In the genomic region with DNA sequence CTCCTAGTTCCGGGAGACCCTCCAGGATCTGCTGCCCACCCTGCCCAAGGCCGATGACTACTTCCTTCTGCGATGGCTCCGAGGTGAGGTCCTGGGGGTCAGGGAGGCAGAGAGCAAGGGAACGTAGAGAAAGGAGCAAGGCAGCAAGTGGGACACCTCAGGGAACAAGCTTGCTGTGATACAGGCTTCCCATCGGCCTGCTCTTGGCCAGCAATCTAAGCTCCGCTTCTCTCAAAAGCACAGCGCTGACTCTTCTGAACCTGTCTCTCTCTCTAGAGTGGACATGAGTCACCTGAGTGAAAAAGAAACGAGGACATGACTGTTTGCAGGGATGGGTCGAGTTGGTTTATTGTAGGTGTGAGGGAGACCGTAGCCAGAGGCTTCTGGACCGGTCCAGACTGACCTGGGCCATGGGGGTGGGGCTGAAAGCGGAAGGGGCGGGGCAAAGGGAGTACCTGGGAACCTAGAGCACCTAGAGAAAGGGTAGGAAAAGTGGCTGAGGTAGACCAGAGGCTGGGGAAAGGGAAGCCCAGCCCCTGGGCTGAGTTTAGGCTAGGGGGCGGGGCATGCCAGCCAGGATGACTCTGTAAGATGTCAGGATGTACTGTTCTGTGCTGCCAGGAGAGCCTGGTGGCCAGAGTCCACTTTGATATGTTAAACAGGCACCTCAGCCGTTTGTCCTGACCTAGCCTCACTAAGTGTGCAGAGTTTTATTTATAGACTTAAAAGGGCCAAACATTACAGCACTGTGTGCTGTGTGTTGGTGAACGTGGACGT, we compare ENCODE assay signal across 17 mouse cellular contexts. TPM values are rescaled to one million over a fixed set of nuclear protein-coding genes. Genes with fewer than 3 reads are reported as not detected.
DNase-seq lines count a peak whose midpoint lies in the region; ATAC-seq and TF ChIP-seq lines count a peak whose summit lies in the region.
"Had no signal": no experiment of that assay in that cellular context is flagged by ENCODE, and none has a peak within 500 bp of the region (broad histone marks: within the 10 kb centered on the region; RNA-seq: fewer than 3 reads in every experiment).

No protein-coding gene starts in this region.

- no peaks in the 10 kb centered on the region for H3K27me3 ChIP-seq in intestine, postnatal 0 days (replicated peaks; ENCODE audit: control insufficient read depth, insufficient read depth, low read length)
- 0 out of 2 replicates have a peak, but pooled peaks cover 6% of the 10 kb centered on the region for H3K27me3 ChIP-seq in forebrain, embryonic 12.5 days
- H3K27me3 ChIP-seq: hindbrain, embryonic 15.5 days; neural tube, embryonic 13.5 days had no signal

- peak overlapping the region; percentile 41; the same call in 1 of the 2 replicates for H3K27ac ChIP-seq in intestine, postnatal 0 days (ENCODE audit: low read depth, low read length)
- no peak overlapping the region for H3K27ac ChIP-seq in forebrain, embryonic 12.5 days
- no peak overlapping the region for H3K27ac ChIP-seq in left cerebral cortex, adult 2 months
- H3K27ac ChIP-seq: hindbrain, embryonic 15.5 days; midbrain, embryonic 13.5 days; neural tube, embryonic 13.5 days had no signal

- H3K4me1 ChIP-seq in intestine, postnatal 0 days (replicated peaks; ENCODE audit: control insufficient read depth, insufficient read depth, low read length) = no peaks in the 10 kb centered on the region
- H3K4me1 ChIP-seq in forebrain, embryonic 12.5 days = no peaks in the 10 kb centered on the region
- H3K4me1 ChIP-seq: hindbrain, embryonic 15.5 days; midbrain, embryonic 13.5 days; neural tube, embryonic 13.5 days had no signal

- H3K9me3 ChIP-seq in intestine, postnatal 0 days (ENCODE audit: control insufficient read depth) = no peaks in the 10 kb centered on the region
- no peaks in the 10 kb centered on the region for H3K9me3 ChIP-seq in forebrain, embryonic 12.5 days
- H3K9me3 ChIP-seq: hindbrain, embryonic 15.5 days; midbrain, embryonic 13.5 days; neural tube, embryonic 13.5 days had no signal

- TF ChIP-seq CTCF in intestine, postnatal 0 days (IDR thresholded peaks at IDR 0.05; ENCODE audit: low read depth) = no peak
- TF ChIP-seq CTCF in left cerebral cortex, adult 2 months (IDR thresholded peaks at IDR 0.05) = no peak

- ATAC-seq in intestine, postnatal 0 days = peak; percentile 92
- no peak for ATAC-seq in forebrain, embryonic 12.5 days (ENCODE audit: low FRiP score)
- ATAC-seq: midbrain, embryonic 13.5 days had no signal

- WGBS in intestine, postnatal 0 days = 53% methylated on average over 18 of the region's 18 CpGs
- WGBS in forebrain, embryonic 12.5 days = 73% methylated on average over 18 of the region's 18 CpGs

- no peak overlapping the region for H3K4me3 ChIP-seq in intestine, postnatal 0 days (ENCODE audit: low read depth, low read length)
- H3K4me3 ChIP-seq in forebrain, embryonic 12.5 days (replicated peaks) = no peak overlapping the region
- H3K4me3 ChIP-seq in left cerebral cortex, adult 2 months = no peak overlapping the region
- H3K4me3 ChIP-seq: hindbrain, embryonic 15.5 days; midbrain, embryonic 13.5 days; neural tube, embryonic 13.5 days had no signal

- intact Hi-C loops in heart, postnatal 25 days (cut with DNase I) = no loop called here
- intact Hi-C loops in left cerebral cortex, adult 2 months (cut with DNase I) = no loop called here

- H3K9ac ChIP-seq in intestine, postnatal 0 days (ENCODE audit: low read depth, low read length) = no peak overlapping the region
- H3K9ac ChIP-seq in forebrain, embryonic 12.5 days = no peak overlapping the region
- H3K9ac ChIP-seq: hindbrain, embryonic 15.5 days; midbrain, embryonic 13.5 days; neural tube, embryonic 13.5 days had no signal

- no peak overlapping the region for H3K4me2 ChIP-seq in intestine, postnatal 0 days (replicated peaks; ENCODE audit: low read depth)
- H3K4me2 ChIP-seq in forebrain, embryonic 12.5 days = no peak overlapping the region
- H3K4me2 ChIP-seq: hindbrain, embryonic 15.5 days; midbrain, embryonic 13.5 days; neural tube, embryonic 13.5 days had no signal

- peak; percentile 43 to 70 for DNase-seq in heart, adult 18-20 months
- no peak for DNase-seq in heart, postnatal 25 days (ENCODE audit: low spot score)
- DNase-seq in ES-CJ7 (ENCODE audit: low read depth, low spot score) (peak; percentile 66), adipocyte (ENCODE audit: low spot score) (no peak)
- DNase-seq in lung, postnatal 10 days = peak; percentile 45
- no peak for DNase-seq in left cerebral cortex, adult 2 months (ENCODE audit: extremely low spot score in 1 of 2, low spot score in 2 of 2)
- DNase-seq: adrenal gland, postnatal 25 days; cerebellum, adult 11 months; embryo, embryonic 11 days; gastrocnemius, postnatal 10 days had no signal

- no peaks in the 10 kb centered on the region for H3K36me3 ChIP-seq in intestine, postnatal 0 days (ENCODE audit: control insufficient read depth, insufficient read depth)
- no peaks in the 10 kb centered on the region for H3K36me3 ChIP-seq in forebrain, embryonic 12.5 days (replicated peaks)
- H3K36me3 ChIP-seq: hindbrain, embryonic 15.5 days; midbrain, embryonic 13.5 days; neural tube, embryonic 13.5 days had no signal

RNA-seq across cellular contexts. Expression of gene Sec14l4, which starts 4.0 kb away (rescaled TPM):
- under 1 TPM; 0.25 to 0.85 TPM for total RNA-seq in heart, adult 18-20 months (2021)
- total RNA-seq in heart, postnatal 25 days (2021) = under 1 TPM; 0.17 to 0.34 TPM
- 0.05 and 0.13 TPM in 2 replicates for polyA plus RNA-seq in intestine, postnatal 0 days (2015; fragmentation: Nextera tagmentation; extraction: Ambion mirVana)
- polyA plus RNA-seq in forebrain, embryonic 12.5 days (2016; fragmentation: Nextera tagmentation; extraction: Ambion mirVana) = 0.42 TPM in 1 of 2 replicates, not detected in the other
- total RNA-seq in left cerebral cortex, adult 2 months (2021) = not detected
- polyA plus RNA-seq: hindbrain, embryonic 15.5 days; midbrain, embryonic 13.5 days; neural tube, embryonic 13.5 days had no signal

RNA-seq across cellular contexts. Expression of gene Sec14l3, which starts 29.3 kb away (rescaled TPM):
- total RNA-seq in heart, adult 18-20 months (2021) = 1 to 10 TPM in 1 of 2 experiments, not detected in 1; 6.2 TPM
- total RNA-seq in heart, postnatal 25 days (2021) = not detected
- not detected in 2 replicates for polyA plus RNA-seq in intestine, postnatal 0 days (2015; fragmentation: Nextera tagmentation; extraction: Ambion mirVana)
- polyA plus RNA-seq in forebrain, embryonic 12.5 days (2016; fragmentation: Nextera tagmentation; extraction: Ambion mirVana) = 0.26 TPM in 1 of 2 replicates, not detected in the other
- 1 to 10 TPM; 1.3 to 1.4 TPM for total RNA-seq in left cerebral cortex, adult 2 months (2021)
- total RNA-seq: adrenal gland, postnatal 25 days; gastrocnemius, postnatal 10 days had no signal
- polyA plus RNA-seq: limb, embryonic 14.5 days; midbrain, embryonic 13.5 days had no signal

RNA-seq across cellular contexts. Expression of gene Gal3st1, which starts 51.9 kb away (rescaled TPM):
- under 1 TPM; 0.15 to 0.23 TPM for total RNA-seq in heart, adult 18-20 months (2021)
- total RNA-seq in heart, postnatal 25 days (2021) = under 1 TPM; 0.17 to 0.31 TPM
- polyA plus RNA-seq in intestine, postnatal 0 days (2015; fragmentation: Nextera tagmentation; extraction: Ambion mirVana) = 30.4 and 30.6 TPM in 2 replicates
- 0.95 and 1.3 TPM in 2 replicates for polyA plus RNA-seq in forebrain, embryonic 12.5 days (2016; fragmentation: Nextera tagmentation; extraction: Ambion mirVana)
- 1 to 10 TPM; 9.8 to 9.9 TPM for total RNA-seq in left cerebral cortex, adult 2 months (2021)

RNA-seq across cellular contexts. Expression of gene 4930556J24Rik, which starts 58.7 kb away (rescaled TPM):
- total RNA-seq in heart, adult 18-20 months (2021) = not detected
- total RNA-seq in heart, postnatal 25 days (2021) = not detected
- 0.13 and 0.16 TPM in 2 replicates for polyA plus RNA-seq in intestine, postnatal 0 days (2015; fragmentation: Nextera tagmentation; extraction: Ambion mirVana)
- polyA plus RNA-seq in forebrain, embryonic 12.5 days (2016; fragmentation: Nextera tagmentation; extraction: Ambion mirVana) = 0.27 and 0.46 TPM in 2 replicates
- total RNA-seq in left cerebral cortex, adult 2 months (2021) = under 1 TPM in 1 of 2 experiments, not detected in 1; 0.29 TPM
- total RNA-seq: adrenal gland, postnatal 25 days; gastrocnemius, postnatal 10 days; layer of hippocampus, postnatal 14 days had no signal
- polyA plus RNA-seq: limb, embryonic 14.5 days had no signal

RNA-seq across cellular contexts. Expression of gene Mtfp1, which starts 59.9 kb away (rescaled TPM):
- total RNA-seq in heart, adult 18-20 months (2021) = 100 to 1,000 TPM; 133 to 172 TPM
- total RNA-seq in heart, postnatal 25 days (2021) = 100 to 1,000 TPM; 142 to 144 TPM
- polyA plus RNA-seq in intestine, postnatal 0 days (2015; fragmentation: Nextera tagmentation; extraction: Ambion mirVana) = 20.0 and 21.1 TPM in 2 replicates
- 5.6 and 8.0 TPM in 2 replicates for polyA plus RNA-seq in forebrain, embryonic 12.5 days (2016; fragmentation: Nextera tagmentation; extraction: Ambion mirVana)
- 100 to 1,000 TPM in 1 of 2 experiments, 10 to 100 TPM in 1; 91.0 to 101 TPM for total RNA-seq in left cerebral cortex, adult 2 months (2021)

Comparison
In these comparisons a context has a peak if more than half of its experiments do, and no peak if none do; other contexts are left out.
1. DNase-seq: peak in heart, adult 18-20 months (2 of 2), ES-CJ7 (single experiment) and lung, postnatal 10 days (single experiment); none in heart, postnatal 25 days (single experiment), adipocyte (single experiment) and left cerebral cortex, adult 2 months (0 of 2).
2. RNA of gene Gal3st1, which starts 51.9 kb away (total RNA-seq): 9.8 to 9.9 TPM in left cerebral cortex, adult 2 months; 0.17 to 0.31 TPM in heart, postnatal 25 days and 0.15 to 0.23 TPM in heart, adult 18-20 months; every median in the first group is over 4 times any median in the second.